Mouse (Mus musculus): ENCODE measurements at regions not wholly inside any gene's neighbourhood (a gene's known extent, or its start where the extent isn't known, plus 50 kb on each side); places are given as distances from the start of the nearest gene placed in this dataset.

DNA sequence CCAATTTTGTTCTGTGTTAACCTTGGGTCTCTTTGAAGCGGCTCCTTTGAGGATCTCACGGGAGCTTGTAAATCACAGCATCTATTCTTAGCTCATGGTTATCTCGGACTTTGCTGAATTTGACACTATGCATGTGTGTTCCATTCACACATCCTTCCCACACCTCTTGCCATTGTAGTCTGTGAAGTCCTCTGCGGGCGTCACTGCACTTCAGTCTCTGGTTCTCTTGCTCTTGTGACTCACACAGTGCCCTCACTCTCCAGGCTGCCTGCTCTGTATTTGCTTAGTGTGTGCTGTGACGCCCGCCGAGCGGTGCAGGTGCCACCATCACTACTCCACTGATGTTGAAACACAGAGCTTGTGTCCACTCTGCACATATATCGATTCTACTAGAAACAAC, 1271.2 kb downstream of the Synb start:
- no peak for DNase-seq (ENCODE audit: low spot score in 2 of 2)

DNA sequence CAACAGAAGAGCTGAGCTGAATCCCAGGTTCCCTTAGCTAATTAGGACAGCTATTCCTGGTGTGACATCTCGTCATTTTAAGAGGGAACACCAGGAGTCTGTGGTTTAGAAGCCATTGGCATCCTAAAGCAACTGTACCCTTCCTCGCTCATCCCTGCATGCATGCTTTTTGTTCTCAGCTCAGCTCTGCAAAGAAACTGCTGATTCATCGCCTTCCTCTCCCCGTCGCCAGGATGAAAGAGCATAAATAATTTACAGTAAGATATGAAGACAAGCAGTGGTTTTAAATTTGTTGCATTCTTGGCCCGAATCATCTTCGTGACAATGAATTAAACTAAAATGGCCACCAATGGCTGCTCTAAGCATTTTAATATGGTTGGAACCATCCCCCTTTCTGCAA, 1272.9 kb downstream of the Synb start:
- no peak for DNase-seq (ENCODE audit: low spot score in 2 of 2)

DNA sequence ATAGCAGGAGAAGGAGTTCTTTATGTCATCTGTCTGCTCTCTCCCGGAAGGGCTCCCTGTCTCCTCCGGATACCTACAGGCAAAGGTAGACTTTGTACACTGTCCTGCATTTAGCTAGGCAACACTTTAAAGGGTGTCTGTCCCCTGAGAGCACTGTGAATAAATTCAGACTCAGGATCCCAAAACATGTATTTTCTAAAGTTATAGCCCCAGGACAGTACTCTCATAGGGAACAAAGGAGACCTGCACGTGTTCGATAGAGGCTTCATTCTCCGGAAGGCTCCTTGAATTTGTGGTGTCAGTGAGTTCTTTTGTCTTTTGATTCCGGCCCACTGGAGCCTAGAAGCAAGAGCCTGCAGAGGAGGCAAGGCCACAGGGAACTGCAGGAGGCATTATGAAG, 1273.3 kb downstream of the Synb start:
- DNase-seq (ENCODE audit: low spot score in 2 of 2): no peak

DNA sequence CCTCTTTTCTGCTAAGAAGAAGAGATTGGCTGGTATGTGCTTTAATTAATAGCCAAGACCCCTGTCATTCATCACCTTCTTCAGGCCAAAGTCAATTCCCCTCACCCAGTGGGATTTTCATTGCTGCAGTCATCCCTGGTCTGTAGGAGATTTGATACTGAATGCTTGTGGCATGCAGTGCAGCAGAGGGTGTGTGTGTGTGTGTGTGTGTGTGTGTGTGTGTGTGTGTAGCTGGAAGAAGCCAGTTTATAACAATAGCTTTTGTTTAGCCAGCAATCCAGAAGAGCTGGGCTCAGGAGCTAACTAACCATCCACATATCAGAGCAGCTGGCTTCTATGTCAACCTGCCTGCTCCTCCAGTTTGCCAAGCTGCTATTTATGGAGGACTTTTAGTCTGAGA, 1275.4 kb downstream of the Synb start:
- no peak for DNase-seq (ENCODE audit: low spot score in 2 of 2)

DNA sequence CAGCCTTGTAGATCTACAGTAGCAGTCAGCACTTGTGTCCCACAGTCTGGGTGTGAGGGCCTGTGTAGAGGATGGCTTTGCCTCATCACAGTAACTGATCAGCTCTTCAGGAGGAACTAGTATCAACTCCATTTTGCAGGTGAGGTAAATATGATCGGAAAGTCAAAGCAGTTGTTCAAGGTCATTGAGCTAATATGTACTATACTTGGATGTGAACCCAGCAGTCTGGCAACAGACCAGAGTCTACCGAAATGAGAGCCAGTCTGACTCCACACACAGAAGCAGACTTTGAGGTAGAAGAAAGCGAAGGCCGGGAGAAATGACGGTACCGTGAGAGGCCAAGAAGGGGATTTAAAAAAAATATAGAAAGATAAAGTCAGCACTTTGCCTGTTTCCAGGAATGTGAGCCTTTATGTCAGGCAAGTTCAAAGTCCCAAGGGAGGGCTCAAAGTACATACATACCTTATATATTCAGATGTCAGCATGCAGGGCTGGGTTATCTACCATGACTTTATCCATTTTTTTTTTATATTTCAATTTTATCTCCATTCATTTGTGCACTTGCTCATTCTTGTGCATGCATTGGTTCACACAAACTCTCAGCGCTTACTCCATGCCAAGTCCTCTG, 1297.2 kb downstream of the Synb start:
- no peak for DNase-seq (ENCODE audit: low spot score in 2 of 2)

DNA sequence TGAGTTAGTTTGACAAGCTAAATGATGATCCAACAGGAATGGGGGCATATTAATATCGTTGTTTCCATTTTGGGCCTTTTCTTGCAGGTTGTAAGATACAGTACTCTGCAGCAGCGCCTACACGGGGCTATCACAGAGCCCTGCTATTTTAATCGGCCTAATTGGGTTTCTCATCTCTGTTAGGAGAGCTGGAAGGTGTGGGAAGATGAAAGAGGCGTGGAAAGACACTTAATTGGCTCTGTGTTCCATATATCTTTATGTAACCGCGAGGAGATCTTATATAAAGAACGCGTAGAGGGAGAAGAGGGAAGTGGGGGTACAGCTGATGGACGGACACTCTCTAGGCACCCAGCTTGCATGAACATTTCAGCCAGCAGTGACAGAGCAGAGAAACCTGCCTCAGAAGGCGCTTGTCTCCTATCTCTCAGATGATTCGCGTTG, 1300.5 kb downstream of the Synb start:
- DNase-seq (ENCODE audit: low spot score in 2 of 2): no peak

DNA sequence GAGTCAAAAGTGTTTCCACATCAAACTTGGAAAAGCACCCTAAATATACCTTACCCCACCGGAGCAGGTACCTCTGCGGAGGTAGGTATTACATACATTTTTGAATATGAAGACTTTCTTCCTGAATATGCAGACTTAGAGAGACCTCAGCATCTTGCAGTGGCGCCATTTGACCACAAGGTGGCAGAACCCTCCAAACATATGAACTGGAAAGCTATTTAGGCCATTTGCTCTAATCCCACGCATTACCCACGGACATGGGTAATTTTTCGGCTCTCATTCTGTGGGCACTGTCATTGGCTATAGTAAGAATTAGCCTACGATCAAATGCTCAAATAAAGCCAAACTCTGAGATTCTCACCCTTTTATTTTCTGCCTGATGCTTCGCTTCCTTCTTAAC, 1301.0 kb downstream of the Synb start:
- DNase-seq (ENCODE audit: low spot score in 2 of 2): peak; percentile 39 to 43

DNA sequence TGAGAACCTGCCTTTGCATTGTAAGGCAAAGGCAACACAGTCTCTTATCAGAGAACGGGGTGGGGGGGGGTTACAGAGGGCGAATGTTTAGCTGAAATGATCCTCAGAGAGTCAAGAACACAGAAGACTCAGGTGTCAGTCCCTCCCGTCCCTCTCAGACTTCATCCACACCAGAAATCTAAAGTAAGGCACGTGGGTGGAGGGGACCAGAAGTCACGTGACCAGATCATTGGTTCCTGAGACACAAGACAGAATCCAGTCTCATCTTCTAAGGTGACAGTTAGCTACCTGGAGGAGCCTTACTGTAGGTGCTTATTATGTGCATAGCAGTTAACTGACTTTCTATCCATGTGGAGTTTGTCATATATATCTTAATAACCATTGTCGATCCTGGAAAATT, 1302.0 kb downstream of the Synb start:
- DNase-seq (ENCODE audit: low spot score in 2 of 2): no peak

DNA sequence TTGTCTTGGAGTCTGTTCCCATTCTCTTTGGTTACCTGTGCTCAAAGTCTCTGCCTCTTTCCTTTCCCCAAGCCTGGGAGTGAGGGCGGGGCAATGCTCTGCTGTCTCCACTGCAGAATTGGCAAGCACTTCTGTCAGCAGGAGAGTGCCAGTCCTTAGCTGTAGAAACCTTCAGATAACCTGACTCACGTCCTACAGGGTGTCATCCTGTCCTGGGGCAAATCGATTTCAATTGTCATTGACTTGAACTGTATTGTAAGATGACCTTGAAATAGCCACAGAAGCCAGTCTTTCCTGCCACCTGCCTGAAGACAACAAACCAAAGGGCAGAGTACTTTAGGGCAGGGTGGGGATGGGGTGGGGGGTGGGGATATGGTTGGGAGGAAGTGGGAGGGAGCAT, 1303.8 kb downstream of the Synb start:
- no peak for DNase-seq (ENCODE audit: low spot score in 2 of 2)

Data from urinary bladder, postnatal 36 days (tissue).